Mouse (Mus musculus): ENCODE measurements at regions not wholly inside any gene's neighbourhood (a gene's known extent, or its start where the extent isn't known, plus 50 kb on each side); places are given as distances from the start of the nearest gene placed in this dataset.

DNA sequence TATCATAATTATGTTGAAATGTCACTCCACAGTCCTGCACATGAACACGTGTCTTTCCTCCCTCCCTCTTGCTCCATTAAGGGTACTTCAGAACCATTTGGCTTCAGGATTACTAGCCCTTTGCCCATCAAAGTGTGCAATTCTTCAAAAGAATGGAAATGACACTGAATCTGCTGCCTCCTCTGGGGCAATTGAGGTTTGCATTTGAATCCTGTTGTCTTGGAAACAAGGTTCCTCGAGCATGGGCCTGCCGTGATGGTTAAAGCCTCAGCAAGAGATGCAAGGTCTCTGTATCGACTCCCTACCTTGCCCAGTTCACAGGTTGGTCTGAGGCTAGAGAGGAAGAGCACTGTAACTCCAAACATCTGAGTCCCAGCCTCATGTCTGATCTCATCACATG lies 136.0 kb downstream of the Sptssa start:
- no peak for TF ChIP-seq CTCF (IDR thresholded peaks at IDR 0.05; ENCODE audit: low read depth)
- no peak for TF ChIP-seq EP300 (IDR thresholded peaks at IDR 0.05; ENCODE audit: low read depth)
